Mouse (Mus musculus) brain, adult 2 months (tissue): Measurements from ENCODE around the gene Cpm.
"Not testable (repeated sequence)": the region's sequence is repeated elsewhere in the genome, so short reads cannot be mapped to it uniquely, and the experiment has no call there.

Source experiments
- DNase-seq: peaks from one replicate; pipeline ENCODE4 v3.0.0; 2011; ENCODE audit warnings: low read depth, low spot score

Cpm gene

GRCm38 (mm10) chr10:117718161-117719119, 89.1 kb downstream of the Cpm start:
- peak; percentile 29 for DNase-seq

- no peak for DNase-seq
Measured at GRCm38 (mm10) chr10:117724136-117724718, 94.9 kb downstream of the Cpm start.

- DNase-seq: no peak
Measured at GRCm38 (mm10) chr10:117724804-117725361, 95.6 kb downstream of the Cpm start.

- no peak for DNase-seq
Measured at GRCm38 (mm10) chr10:117725671-117726070, 96.4 kb downstream of the Cpm start.

- no peak for DNase-seq
Measured at GRCm38 (mm10) chr10:117726350-117726749, 97.0 kb downstream of the Cpm start.

- no peak for DNase-seq
Measured at GRCm38 (mm10) chr10:117726888-117727385, 97.6 kb downstream of the Cpm start.

- DNase-seq: no peak
Measured at GRCm38 (mm10) chr10:117727518-117728110, 98.3 kb downstream of the Cpm start.

- DNase-seq: no peak
Measured at GRCm38 (mm10) chr10:117728574-117728973, 99.3 kb downstream of the Cpm start.

GRCm38 (mm10) chr10:117729139-117729814, 100.0 kb downstream of the Cpm start:
- DNase-seq: no peak

GRCm38 (mm10) chr10:117730140-117730539, 100.8 kb downstream of the Cpm start:
- DNase-seq: no peak

GRCm38 (mm10) chr10:117730637-117731203, 101.4 kb downstream of the Cpm start:
- DNase-seq: no peak

- DNase-seq: peak; percentile 85
Measured at GRCm38 (mm10) chr10:117731244-117732101, 102.2 kb downstream of the Cpm start.

GRCm38 (mm10) chr10:117732184-117732583, 102.9 kb downstream of the Cpm start:
- no peak for DNase-seq

- DNase-seq: no peak
Measured at GRCm38 (mm10) chr10:117732962-117733592, 103.8 kb downstream of the Cpm start.

GRCm38 (mm10) chr10:117733626-117734025, 104.3 kb downstream of the Cpm start:
- DNase-seq: not testable (repeated sequence)

GRCm38 (mm10) chr10:117734104-117734852, 105.0 kb downstream of the Cpm start:
- DNase-seq: not testable (repeated sequence)

- DNase-seq: not testable (repeated sequence)
Measured at GRCm38 (mm10) chr10:117735396-117735795, 106.1 kb downstream of the Cpm start.

GRCm38 (mm10) chr10:117736573-117736972, 107.3 kb downstream of the Cpm start:
- no peak for DNase-seq
